Mouse (Mus musculus) gastrocnemius, adult 18-20 months (tissue): ENCODE data around the gene Igsf21. TPM values are rescaled to one million over a fixed set of nuclear protein-coding genes. Genes with fewer than 3 reads are reported as not detected.
A peak's percentile ranks its signal among the peaks of the same experiment; 100 is the strongest.

Experiments used
- DNase-seq: peaks from one replicate; pipeline ENCODE4 v3.0.0; 2021; ENCODE audit warnings: low spot score
- long read RNA-seq, 2 experiments: library from polyadenylated mRNA; stranded (forward); transcript quantifications; one replicate each; pipeline ENCODE4 v2.0.0; 2021
- total RNA-seq, 2 experiments: library from RNA; stranded (reverse); gene quantifications; 2 replicates each; pipeline ENCODE4 v1.2.3; 2021

Igsf21 gene
- total RNA-seq, result not detected
- long read RNA-seq, experiment 1, result 0 reads
- long read RNA-seq, experiment 2, result 0 reads

DNA sequence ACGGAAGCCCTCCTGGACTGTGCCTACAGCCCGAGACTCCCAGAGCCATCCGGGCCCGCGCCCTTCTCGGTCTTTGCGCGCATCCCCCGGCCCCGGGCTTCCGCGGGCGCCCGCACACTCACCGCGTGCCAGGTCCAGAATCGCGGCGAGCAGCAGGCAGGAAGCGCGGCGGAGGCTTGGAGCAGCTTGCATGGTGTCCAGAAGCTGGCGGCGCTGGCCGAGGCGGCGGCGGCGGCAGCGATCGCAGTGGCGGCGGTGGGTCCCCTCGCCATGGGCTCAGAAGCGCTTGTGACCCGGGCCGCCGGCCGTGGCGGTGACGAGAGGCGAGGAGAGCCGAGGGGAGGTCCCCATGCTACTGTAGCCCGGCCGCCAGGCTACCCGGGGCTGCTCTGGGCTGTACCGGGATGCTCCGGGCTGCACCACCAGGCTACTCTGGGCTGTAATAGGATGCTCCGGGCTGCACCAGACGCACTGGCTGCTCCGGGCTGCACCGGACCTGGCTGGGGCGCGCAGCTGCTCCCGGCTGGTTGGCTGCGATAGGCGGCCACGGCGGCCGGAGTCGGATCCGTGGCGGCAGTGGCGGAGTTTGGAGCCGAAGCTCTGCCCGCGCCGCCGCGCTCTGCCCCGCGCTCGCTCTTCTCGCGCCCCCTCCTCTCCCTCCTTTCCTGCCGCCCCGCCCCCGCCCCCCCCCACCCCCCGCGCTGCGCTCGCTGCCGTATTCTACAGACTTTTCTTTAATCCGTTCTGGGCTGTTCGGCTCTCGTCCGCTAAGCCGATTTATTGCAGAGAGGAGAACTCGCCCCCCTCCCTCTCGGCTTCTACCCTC lies at the start of gene Igsf21:
Gene Igsf21, minus strand, starts transcription at position 605 of the 826 bp plus-strand sequence.
- DNase-seq, result no peak

GRCm38 (mm10) chr4:140285726-140286316 lies 39.2 kb upstream of the Igsf21 start:
- DNase-seq, result no peak

GRCm38 (mm10) chr4:140283398-140283797 lies 36.8 kb upstream of the Igsf21 start:
- no peak for DNase-seq

- no peak for DNase-seq
These were observed 31.7 kb upstream of the Igsf21 start for GRCm38 (mm10) chr4:140278269-140278668.

GRCm38 (mm10) chr4:140271913-140272312 lies 25.3 kb upstream of the Igsf21 start:
- DNase-seq, result no peak

DNA sequence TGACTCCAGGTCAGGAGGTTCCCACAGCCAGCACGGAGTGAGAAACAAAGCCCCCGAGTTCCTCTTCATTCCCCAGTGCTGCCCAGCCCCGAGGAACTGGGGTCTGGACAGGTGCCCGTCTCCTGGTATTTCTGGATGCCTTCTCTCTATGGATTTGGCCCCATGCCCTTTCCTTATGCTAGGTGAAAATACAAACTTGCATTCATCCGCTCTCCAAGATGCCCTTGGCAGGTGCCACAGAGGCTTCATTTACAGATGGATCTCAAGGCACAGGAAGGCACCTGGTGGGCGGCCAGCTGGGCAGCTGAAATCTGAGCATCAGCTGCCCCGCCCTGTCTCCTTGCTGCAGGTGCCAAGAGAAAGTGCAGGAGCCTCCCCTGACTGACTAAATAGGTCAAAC lies 23.9 kb upstream of the Igsf21 start:
- DNase-seq, result no peak

DNA sequence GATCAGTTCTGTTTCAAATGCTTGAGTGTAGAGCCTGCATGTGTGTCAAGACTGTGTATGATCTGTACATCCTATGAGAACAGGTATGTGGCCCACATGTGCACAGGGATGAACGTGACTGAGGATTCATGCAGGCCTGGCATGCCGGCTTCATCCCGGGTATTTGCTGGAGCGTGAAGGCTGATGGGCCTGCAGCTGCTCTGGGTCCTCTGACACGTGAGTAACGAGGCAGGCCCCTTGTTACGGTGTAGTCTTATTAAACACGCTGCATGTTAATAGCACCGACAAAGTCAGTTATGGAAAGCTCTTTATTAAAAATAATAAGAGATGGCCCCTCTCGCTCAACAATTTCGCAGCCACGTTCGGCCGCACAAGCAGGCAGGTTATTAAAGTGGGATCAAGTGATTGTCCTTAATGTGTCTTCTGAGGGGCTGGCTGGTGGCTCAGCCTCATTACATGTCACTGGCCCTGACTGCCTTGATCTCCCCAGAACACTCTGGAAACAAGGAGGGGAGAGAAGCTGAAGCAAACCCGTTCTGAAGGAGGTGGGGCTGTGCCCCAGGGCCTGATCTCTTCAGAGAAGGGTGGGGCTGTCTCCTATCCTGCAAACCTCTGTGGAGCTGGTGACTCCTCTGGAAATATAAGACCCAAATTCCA lies 22.7 kb upstream of the Igsf21 start:
- DNase-seq, result no peak

GRCm38 (mm10) chr4:140267835-140268234 lies 21.3 kb upstream of the Igsf21 start:
- no peak for DNase-seq

- no peak for DNase-seq
These were observed 20.5 kb upstream of the Igsf21 start for GRCm38 (mm10) chr4:140267086-140267485.

- DNase-seq, result peak; percentile 7
These were observed 12.4 kb upstream of the Igsf21 start for GRCm38 (mm10) chr4:140258968-140259367.

DNA sequence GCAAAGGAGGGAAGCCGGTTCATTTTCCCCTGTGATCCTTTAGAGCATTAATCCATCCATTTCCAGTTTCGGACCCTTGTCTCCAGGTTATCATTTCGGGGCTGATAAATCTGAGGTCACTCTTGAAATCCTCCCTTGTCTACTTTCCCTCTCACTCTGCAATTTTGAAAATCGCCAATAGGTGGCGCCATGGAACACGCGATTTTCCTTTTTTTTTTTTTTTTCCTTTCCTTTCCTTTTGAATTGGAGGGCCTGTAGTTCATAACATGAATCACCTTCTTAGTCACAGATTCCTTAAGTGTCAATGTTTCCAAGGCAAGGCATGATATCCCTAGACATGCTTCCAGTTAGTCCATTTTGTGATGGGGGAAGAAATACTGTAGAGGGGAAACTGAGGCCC lies 5.8 kb upstream of the Igsf21 start:
- DNase-seq, result peak; percentile 7

- no peak for DNase-seq
These were observed 2.6 kb upstream of the Igsf21 start for GRCm38 (mm10) chr4:140249011-140249744.

DNA sequence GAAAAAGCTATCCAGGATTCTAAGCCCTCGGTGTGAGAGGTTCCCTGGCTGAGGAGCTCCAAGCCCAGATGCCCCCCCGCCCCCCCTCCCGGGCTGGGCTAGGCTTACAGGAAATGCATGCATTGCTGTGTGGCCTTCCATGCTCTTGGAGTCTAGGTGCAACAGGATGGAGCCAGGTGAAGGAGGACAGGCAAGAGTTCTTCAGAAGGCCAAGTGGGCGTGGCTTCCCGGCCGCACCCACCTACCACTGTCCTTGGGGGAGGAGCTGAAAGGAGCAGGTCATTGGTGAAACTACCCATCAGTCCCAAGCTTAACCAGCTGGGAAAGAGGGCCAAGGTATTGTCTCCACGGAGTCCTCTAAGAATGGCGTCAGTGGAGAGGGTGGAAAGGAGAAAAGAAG lies 1.8 kb upstream of the Igsf21 start:
- no peak for DNase-seq

DNA sequence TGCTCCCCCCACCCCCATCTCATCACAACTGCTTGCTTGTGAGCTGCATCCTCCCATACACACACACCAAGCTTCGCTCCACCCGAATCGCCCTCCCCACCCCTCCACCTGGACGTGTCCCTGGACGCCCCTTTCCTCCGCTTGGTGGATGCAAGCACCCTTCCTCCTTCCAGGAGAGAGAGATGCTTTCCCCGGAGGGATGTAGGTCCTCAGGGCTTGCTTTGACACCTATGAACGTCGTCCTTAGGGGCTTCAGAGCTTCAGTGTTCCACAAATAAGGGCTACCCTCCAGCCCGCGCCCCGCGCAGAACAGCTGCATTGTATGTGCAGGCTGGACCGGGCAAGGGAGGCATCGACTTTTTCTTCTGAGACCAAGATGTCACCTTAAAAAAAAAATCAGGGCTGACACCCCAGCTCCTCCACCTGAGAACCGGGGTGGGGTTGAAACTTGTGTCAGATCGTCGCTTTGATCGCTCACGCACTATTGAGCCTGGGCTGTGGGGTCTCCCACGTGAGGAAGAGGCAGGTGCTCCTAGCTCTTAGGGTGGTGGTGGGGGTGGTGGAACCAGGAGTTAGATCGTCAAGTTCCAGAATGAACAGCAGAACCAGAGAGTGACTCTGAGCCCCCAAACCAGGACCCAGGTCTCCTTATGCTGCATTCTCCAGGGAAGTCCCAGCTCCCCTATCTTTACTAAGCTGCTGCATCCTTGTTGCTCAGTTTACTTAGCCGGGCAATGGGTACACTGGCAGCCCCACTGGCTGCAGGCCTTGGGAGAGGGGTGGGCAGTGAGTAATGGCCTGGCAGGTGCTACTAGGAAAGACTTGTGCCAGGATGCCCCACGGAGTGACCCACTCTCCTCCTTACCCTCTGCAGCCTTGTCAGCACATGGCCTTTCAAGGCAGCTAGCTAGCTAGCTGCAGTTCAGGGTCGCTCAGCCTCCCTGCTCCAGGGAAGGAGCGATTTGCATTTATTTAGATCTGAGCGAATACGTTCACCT lies 721 bp upstream of the Igsf21 start:
- no peak for DNase-seq

DNA sequence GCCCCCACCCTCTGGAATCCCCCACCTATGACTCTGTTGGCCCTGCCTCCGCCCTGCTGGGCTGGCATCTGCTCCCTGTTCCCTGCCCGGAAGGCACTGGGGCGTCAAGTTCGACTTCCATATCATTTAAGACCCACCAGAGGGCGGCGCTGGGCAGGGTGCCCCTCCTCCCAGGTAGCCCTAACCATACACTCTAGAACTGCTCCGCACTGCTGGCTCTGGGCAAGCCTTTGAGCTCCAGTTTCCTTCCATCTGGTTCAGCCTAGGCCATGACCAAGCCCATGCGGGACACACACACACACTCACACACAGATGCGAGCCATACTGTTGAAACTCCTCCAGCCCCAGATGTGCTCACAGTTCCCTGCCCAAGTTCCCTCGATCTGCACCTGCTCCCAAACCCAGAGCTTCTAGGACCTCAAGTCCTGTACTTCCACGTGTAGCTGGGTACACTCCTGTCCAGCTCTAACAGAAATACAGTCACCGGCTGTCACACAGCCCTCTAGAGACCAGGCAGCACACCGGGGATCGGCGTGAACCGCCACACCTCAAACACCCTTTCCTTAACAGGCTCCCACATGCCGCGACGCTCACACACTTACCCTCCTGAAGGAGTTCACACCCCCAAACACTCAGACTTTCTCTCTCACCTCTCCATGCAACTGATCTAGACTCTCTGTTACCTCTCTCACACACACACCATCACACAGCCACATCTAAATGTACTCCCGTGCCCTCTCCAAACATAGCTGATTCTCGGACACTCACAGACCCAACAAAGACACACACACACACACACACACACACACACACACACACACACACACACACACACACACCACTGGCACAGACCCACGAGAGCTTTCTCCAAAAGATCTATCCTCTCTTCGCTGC lies 1.1 kb downstream of the Igsf21 start:
- DNase-seq, result no peak

DNA sequence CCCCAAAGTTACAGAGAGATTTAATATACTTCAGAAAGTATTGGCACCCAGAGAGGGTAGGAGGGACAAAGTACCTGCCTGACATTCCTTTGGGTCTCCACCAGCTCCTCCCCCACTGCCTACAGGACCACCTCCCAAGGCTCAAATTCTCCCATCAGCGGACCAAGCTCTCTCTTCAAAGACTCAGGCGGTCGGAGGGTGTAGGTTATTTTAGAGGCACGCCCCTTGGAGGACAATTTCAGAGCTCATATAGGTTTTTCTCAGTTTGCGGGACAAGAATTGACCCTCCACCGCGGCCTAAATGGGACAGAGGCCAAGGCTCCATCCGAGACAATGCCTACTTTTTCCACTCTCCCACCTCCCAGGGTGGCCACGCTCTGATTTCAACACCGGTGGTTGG lies 1.7 kb downstream of the Igsf21 start:
- no peak for DNase-seq

- DNase-seq, result no peak
These were observed 2.3 kb downstream of the Igsf21 start for GRCm38 (mm10) chr4:140244161-140244813.

DNA sequence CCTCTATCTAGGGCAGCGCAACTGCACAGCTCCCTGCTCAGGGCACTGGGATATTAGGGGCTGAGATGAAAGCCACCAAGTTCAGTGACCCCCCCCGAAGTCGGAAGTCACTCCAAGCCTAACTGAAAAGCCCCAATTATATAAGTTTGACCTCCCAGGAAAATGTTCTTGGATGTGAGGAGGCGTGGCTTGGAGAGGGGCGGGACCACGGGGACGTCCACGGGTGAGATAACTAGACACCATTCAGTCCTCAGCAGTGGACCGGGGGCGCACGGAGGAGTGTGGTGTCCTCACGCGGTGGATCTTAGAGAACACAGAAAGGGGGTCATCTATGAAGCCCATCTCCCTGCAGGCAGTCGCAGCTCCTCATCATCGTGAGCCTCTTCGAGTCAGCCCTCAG lies 3.4 kb downstream of the Igsf21 start:
- DNase-seq, result no peak

GRCm38 (mm10) chr4:140242291-140242690 lies 4.3 kb downstream of the Igsf21 start:
- DNase-seq, result no peak
